ENCODE assay signal across 8 mouse cellular contexts in genomic region chr6:66962582-66963043, GRCm38 (mm10).
A peak's percentile ranks its signal among the peaks of the same experiment; 100 is the strongest.
DNase-seq lines count a peak whose midpoint lies in the region; ATAC-seq and TF ChIP-seq lines count a peak whose summit lies in the region.

No protein-coding gene starts in this region.

- H3K9me3 ChIP-seq in G1E (replicated peaks), result no peaks in the 10 kb centered on the region
- no peaks in the 10 kb centered on the region for H3K9me3 ChIP-seq in limb, embryonic 10.5 days (replicated peaks)
- H3K9me3 ChIP-seq in midbrain, embryonic 15.5 days, result no peaks in the 10 kb centered on the region

- H3K4me1 ChIP-seq in G1E (ENCODE audit: insufficient read depth, low read depth, low read length), result peaks cover 20% of the 10 kb centered on the region
- peaks cover 8% of the 10 kb centered on the region; the same call in 1 of the 2 replicates for H3K4me1 ChIP-seq in limb, embryonic 10.5 days
- H3K4me1 ChIP-seq in midbrain, embryonic 15.5 days, result peaks cover 6% of the 10 kb centered on the region; the same call in 1 of the 2 replicates

- H3K36me3 ChIP-seq in G1E (replicated peaks), result no peaks in the 10 kb centered on the region
- no peaks in the 10 kb centered on the region for H3K36me3 ChIP-seq in limb, embryonic 10.5 days
- no peaks in the 10 kb centered on the region for H3K36me3 ChIP-seq in midbrain, embryonic 15.5 days (replicated peaks)

- H3K27me3 ChIP-seq in G1E (ENCODE audit: insufficient read depth, low read length), result peaks cover 6% of the 10 kb centered on the region; the same call in 1 of the 2 replicates
- H3K27me3 ChIP-seq in limb, embryonic 10.5 days (ENCODE audit: low read depth, poor library complexity, severe bottlenecking), result no peaks in the 10 kb centered on the region
- H3K27me3 ChIP-seq in midbrain, embryonic 15.5 days (replicated peaks), result no peaks in the 10 kb centered on the region

- no peak overlapping the region for H3K9ac ChIP-seq in midbrain, embryonic 15.5 days

- ATAC-seq in G1E (ENCODE audit: extremely low read depth, insufficient number of reproducible peaks, low FRiP score, poor library complexity, severe bottlenecking), result peak; percentile 64; the same call in 1 of the 2 replicates
- peak; percentile 93 for ATAC-seq in midbrain, embryonic 15.5 days (replicated peaks)

- peak; percentile 83 for DNase-seq in 416B (ENCODE audit: low read depth)
- peak; percentile 37 for DNase-seq in G1E (ENCODE audit: low spot score)
- DNase-seq in cerebellum, postnatal 14 days, result peak; percentile 64 to 75
- DNase-seq in gastrocnemius, adult 2 months, result peak; percentile 34
- peak; percentile 33 for DNase-seq in hindlimb bud, embryonic 11.5 days (ENCODE audit: extremely low spot score, low read depth, low spot score)
- peak; percentile 47 for DNase-seq in limb, embryonic 10.5 days (ENCODE audit: low spot score)
- DNase-seq in testis, postnatal 10 days (ENCODE audit: low spot score), result peak; percentile 45

- 0 out of 2 replicates have a peak, but pooled peaks have one; percentile 49 for TF ChIP-seq CTCF in G1E (IDR thresholded peaks at IDR 0.05; ENCODE audit: low read depth, low read length)
- TF ChIP-seq CTCF in gastrocnemius, adult 2 months (IDR thresholded peaks at IDR 0.05), result no peak; the same call in 1 of the 2 replicates

- no peak overlapping the region for H3K4me2 ChIP-seq in midbrain, embryonic 15.5 days

- H3K4me3 ChIP-seq in G1E (ENCODE audit: low read depth, low read length), result no peak overlapping the region
- H3K4me3 ChIP-seq in gastrocnemius, adult 2 months, result no peak overlapping the region
- no peak overlapping the region for H3K4me3 ChIP-seq in limb, embryonic 10.5 days
- H3K4me3 ChIP-seq in midbrain, embryonic 15.5 days, result no peak overlapping the region

- intact Hi-C loops in gastrocnemius, adult 2 months (cut with DNase I), result loop anchor here (1.0 to 5.0 kb wide), 3 partner anchors 75 to 196 kb away; partner anchors contain the start of gene Gadd45a

- H3K27ac ChIP-seq in gastrocnemius, adult 2 months, result peak overlapping the region; percentile 50; the same call in 1 of the 2 replicates
- H3K27ac ChIP-seq in limb, embryonic 10.5 days, result no peak overlapping the region
- H3K27ac ChIP-seq in midbrain, embryonic 15.5 days, result no peak overlapping the region

- WGBS in limb, embryonic 10.5 days, result 46% methylated on average over 2 of the region's 2 CpGs
- WGBS in midbrain, embryonic 15.5 days, result 29% methylated on average over 2 of the region's 2 CpGs

Comparison
In these comparisons a context has a peak if more than half of its experiments do, and no peak if none do; other contexts are left out.
1. DNase-seq: peak in every context shown above with its lines; median percentile 83 in 416B; 70 in cerebellum, postnatal 14 days; 47 in limb, embryonic 10.5 days; 45 in testis, postnatal 10 days; 37 in G1E; 34 in gastrocnemius, adult 2 months; 33 in hindlimb bud, embryonic 11.5 days.